Mouse (Mus musculus) megakaryocyte, embryonic 14.5 days (primary cell): ENCODE data around the gene Itga9. TPM values are rescaled to one million over a fixed set of nuclear protein-coding genes. Genes with fewer than 3 reads are reported as not detected.

Source experiments
- H3K27me3 ChIP-seq: replicated peaks from 2 replicates; pipeline ENCODE3; 2012; ENCODE audit warnings: inconsistent platforms
- H3K36me3 ChIP-seq: replicated peaks from 2 replicates; pipeline ENCODE3; 2012; ENCODE audit warnings: low read length, inconsistent platforms, mixed read lengths
- H3K4me1 ChIP-seq: 2 replicates; pipeline ENCODE4 v1.6.1; 2012; ENCODE audit warnings: inconsistent platforms
- H3K4me3 ChIP-seq: replicated peaks from 2 replicates; pipeline ENCODE3; 2012; ENCODE audit warnings: moderate library complexity, mild to moderate bottlenecking, inconsistent platforms
- H3K9me3 ChIP-seq: 2 replicates; pipeline ENCODE4 v1.6.1; 2012; ENCODE audit warnings: inconsistent platforms
- FLI1 ChIP-seq: IDR thresholded peaks from 2 replicates; pipeline ENCODE4 v1.6.1; 2012; ENCODE audit warnings: low read length, inconsistent platforms, mixed read lengths
- GATA1 ChIP-seq: IDR thresholded peaks from 3 replicates; pipeline ENCODE4 v1.6.1; 2012; ENCODE audit warnings: mixed read lengths, low read length, inconsistent platforms, borderline replicate concordance
- polyA plus RNA-seq: library from polyadenylated mRNA; stranded (reverse); fragments of >175 nt; gene quantifications from 2 replicates; pipeline ENCODE4 v1.2.3, GENCODE M21; 2012; ENCODE audit warnings: low replicate concordance; ENCODE audit not compliant: insufficient read depth

Gene Itga9
- polyA plus RNA-seq, 1 experiment = 0.30 TPM

DNA sequence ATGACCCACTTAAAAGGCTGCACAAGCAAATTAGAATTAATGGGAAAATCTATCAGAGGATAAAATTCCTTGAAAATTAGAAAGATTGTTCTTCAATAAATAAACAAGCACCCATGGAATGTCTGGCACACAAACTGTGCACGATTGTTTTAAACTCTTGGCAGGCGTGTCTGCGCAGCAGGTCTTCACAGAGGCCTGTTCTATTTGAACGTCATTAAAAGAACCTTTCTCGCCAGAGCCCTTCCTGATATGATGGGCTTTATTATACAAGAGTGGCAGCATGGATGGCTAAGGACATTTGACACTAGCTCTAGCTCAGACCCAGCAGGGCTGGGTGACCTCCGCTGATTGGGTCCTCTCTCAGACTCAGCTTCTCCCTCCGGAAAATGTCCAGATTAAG lies 192.6 kb downstream of the Itga9 start:
- Histone ChIP-seq H3K27me3 (peaks cover 11% of the 10 kb centered on the region), H3K9me3 (peaks cover 10% of the 10 kb centered on the region), H3K4me1 (no peaks in the 10 kb centered on the region), H3K4me3 (no peak overlapping the region), H3K36me3 (no peaks in the 10 kb centered on the region)
- TF ChIP-seq GATA1 (no peak), FLI1 (no peak)

DNA sequence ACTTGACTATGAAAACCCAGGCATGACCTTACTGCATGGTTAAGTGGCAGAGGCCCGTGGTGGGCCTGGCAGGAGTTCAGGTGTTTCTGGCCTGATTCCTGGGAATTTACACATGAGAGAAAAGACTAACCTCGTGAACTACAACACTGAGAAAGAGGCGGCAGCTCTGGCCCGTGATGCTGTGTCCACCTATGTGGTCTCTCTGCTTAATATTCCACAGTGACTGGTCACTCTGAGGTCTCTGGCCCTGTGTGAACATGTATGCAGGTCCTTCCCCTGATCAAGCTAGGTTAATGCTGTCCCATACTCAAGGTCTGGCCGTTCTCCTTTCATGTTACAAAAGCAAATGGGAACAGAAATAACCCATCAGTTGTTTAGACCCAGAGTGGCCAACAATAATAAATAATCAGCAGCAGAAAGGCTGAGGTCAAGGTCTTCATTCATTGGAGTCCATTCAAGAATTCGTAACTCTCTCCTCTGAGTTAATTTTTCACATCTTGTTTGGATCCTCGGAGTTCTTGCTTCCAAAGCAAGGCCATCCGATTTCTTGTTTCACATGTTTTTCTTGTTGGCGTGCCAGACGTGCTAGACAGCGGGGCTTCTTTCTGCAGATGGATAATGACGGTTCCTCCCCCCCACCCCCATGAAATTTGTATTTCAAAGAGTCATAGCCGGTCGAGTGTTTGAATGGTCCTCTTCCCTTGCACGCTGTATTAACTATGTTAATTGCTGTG lies 194.9 kb downstream of the Itga9 start:
- TF ChIP-seq GATA1 = no peak
- TF ChIP-seq FLI1 = no peak
- Histone ChIP-seq H3K9me3 (peaks cover 10% of the 10 kb centered on the region), H3K4me1 (no peaks in the 10 kb centered on the region), H3K27me3 (peaks cover 8% of the 10 kb centered on the region), H3K36me3 (no peaks in the 10 kb centered on the region), H3K4me3 (no peak overlapping the region)

DNA sequence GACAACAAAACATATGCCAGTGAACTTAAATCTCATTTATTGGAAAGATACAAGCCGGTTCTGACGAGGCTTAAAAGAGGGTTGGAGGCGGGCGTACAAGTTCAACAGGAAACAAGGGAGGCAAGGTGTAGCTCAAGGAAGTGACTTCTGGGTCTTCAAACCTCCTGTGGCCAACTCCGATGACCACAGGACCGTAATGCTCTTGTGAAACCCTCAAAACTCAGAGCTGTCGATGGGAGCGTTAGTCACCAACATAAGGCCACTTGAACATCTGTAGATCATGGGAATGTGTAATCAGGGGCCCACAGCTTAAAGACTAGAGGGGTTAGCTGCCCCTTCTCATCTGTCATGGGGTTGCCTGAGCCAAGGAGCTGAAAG lies 195.4 kb downstream of the Itga9 start:
- H3K4me1 ChIP-seq = no peaks in the 10 kb centered on the region
- H3K27me3 ChIP-seq = peaks cover 9% of the 10 kb centered on the region
- H3K36me3 ChIP-seq = no peaks in the 10 kb centered on the region
- TF ChIP-seq GATA1 (no peak), FLI1 (no peak)
- H3K4me3 ChIP-seq = no peak overlapping the region
- peaks cover 10% of the 10 kb centered on the region for H3K9me3 ChIP-seq

DNA sequence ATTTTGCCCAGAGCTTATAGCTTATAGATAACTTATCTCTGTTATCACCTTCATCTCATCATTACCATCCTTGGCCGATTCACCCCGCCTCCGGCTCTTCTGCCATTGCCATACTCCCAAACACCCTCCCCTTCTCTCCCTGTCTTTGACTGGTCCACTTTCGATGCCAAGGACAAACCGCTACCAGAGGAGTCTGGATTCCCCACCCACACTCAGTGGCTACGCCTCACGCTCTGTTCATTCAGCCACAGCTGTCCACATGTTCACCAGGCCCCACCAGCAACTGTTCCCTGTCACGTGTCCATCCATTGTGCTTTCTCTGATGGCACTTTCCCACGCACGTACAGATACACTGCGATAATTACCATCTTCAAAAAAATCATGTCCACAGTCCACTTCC lies 195.9 kb downstream of the Itga9 start:
- TF ChIP-seq FLI1 (no peak), GATA1 (no peak)
- H3K4me3 ChIP-seq = no peak overlapping the region
- no peaks in the 10 kb centered on the region for H3K36me3 ChIP-seq
- H3K27me3 ChIP-seq = peaks cover 8% of the 10 kb centered on the region
- peaks cover 10% of the 10 kb centered on the region for H3K9me3 ChIP-seq
- no peaks in the 10 kb centered on the region for H3K4me1 ChIP-seq

DNA sequence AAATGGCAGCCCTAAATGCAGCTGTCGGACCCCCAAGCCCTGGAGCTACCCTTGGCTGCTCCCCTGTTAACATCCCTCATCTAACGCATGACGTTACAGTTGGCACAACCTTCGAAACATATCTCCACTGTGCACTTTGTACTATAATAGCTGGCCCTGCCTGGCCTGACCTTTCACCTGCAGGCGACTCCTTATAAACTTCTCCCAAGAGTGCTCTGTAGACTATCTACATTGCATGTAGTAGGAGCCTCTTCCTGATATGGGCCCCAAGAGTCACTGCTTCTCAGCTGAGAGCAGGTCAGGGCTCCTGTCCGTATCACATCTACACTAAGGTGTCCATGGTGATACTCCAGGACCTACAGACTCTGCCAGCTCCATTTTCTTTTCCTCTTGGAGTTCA lies 199.2 kb downstream of the Itga9 start:
- H3K4me3 ChIP-seq = no peak overlapping the region
- no peak for TF ChIP-seq FLI1
- no peak for TF ChIP-seq GATA1
- H3K4me1 ChIP-seq = no peaks in the 10 kb centered on the region
- no peaks in the 10 kb centered on the region for H3K36me3 ChIP-seq
- H3K27me3 ChIP-seq = peaks cover 10% of the 10 kb centered on the region
- peaks cover 6% of the 10 kb centered on the region; the same call in 1 of the 2 replicates for H3K9me3 ChIP-seq

DNA sequence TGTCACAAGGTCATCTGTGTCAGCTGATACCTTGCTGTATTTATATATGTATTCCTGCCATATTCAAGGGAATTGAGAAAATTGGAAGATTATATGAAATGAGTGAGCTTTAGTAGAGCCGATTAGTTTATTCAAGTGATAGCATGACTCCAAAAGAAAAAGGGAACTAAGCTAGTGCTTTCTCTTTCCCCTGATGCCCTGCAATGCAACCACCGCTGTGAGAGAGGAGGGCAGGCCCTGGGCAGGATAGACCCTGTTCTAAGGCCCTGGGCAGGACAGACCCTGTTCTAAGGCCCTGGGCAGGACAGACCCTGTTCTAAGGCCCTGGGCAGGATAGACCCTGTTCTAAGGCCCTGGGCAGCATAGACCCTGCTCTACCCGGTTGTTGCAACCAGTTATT lies 201.2 kb downstream of the Itga9 start:
- Histone ChIP-seq H3K9me3 (no peaks in the 10 kb centered on the region), H3K4me3 (no peak overlapping the region), H3K27me3 (peaks cover 5% of the 10 kb centered on the region), H3K4me1 (no peaks in the 10 kb centered on the region), H3K36me3 (no peaks in the 10 kb centered on the region)
- TF ChIP-seq FLI1 (no peak), GATA1 (no peak)

DNA sequence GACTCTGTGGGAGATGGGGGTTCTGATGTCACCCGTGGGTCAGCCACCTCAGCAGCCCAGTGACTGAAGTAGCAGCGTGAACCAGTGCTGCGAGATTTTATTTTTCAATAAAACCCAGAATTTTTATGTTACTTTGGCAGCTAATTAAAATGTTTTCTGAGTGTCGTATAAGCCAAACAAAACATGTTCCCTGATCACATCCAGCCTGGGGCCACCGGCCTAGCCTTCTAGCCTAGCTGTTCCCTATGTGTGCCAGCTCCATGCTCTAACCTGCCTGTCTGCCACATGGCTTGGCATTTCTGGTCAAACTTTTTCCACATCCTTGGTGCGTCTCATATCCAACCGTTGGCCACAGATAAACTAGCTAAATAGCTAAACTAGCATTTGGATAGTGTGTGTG lies 205.7 kb downstream of the Itga9 start:
- Histone ChIP-seq H3K36me3 (no peaks in the 10 kb centered on the region), H3K4me1 (no peaks in the 10 kb centered on the region), H3K27me3 (peaks cover 2% of the 10 kb centered on the region), H3K9me3 (peaks cover 5% of the 10 kb centered on the region), H3K4me3 (no peak overlapping the region)
- TF ChIP-seq GATA1 = no peak

DNA sequence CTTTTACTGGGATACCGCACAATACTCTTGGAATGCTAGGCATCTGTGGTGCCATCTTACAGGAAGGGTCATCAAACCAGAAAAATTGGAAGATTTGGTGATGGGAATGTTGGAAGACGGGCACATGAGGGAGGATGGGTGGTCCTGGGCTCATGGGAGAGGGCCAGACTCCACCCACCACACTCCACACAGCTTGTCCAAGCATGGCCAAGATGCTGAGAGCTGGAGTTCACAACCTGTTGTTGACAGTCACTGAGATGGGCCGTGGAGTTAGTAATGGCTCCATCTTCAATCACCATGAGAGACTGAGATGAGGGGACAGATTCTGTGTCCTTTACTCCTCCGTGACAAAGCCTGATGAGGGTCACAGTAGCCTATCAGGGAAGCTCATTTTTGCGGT lies 207.0 kb downstream of the Itga9 start:
- Histone ChIP-seq H3K4me1 (no peaks in the 10 kb centered on the region), H3K36me3 (no peaks in the 10 kb centered on the region), H3K9me3 (peaks cover 5% of the 10 kb centered on the region), H3K4me3 (no peak overlapping the region), H3K27me3 (peaks cover 2% of the 10 kb centered on the region)
- TF ChIP-seq FLI1 (no peak), GATA1 (no peak)

DNA sequence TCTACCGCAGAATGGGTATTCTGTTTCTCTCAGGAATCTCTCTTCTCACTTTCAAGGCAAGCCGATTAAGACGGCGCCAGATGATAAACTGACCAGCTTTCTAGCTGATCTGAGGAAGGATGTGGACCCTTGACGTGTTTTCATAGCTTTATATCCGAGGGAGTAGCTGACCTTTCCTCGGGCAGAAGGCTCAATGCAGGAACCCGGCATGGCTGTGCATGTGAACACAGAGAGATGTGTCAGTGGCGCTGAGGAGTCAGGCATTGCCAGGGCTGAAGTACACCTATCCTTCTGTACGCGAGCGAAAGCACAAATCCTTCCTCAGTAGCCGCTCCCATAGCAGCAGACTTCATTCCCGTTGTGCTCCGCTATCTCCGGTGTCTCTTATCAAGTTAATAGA lies 207.6 kb downstream of the Itga9 start:
- Histone ChIP-seq H3K36me3 (no peaks in the 10 kb centered on the region), H3K27me3 (peaks cover 2% of the 10 kb centered on the region), H3K9me3 (peaks cover 5% of the 10 kb centered on the region), H3K4me1 (no peaks in the 10 kb centered on the region), H3K4me3 (no peak overlapping the region)
- TF ChIP-seq GATA1 (no peak), FLI1 (no peak)

DNA sequence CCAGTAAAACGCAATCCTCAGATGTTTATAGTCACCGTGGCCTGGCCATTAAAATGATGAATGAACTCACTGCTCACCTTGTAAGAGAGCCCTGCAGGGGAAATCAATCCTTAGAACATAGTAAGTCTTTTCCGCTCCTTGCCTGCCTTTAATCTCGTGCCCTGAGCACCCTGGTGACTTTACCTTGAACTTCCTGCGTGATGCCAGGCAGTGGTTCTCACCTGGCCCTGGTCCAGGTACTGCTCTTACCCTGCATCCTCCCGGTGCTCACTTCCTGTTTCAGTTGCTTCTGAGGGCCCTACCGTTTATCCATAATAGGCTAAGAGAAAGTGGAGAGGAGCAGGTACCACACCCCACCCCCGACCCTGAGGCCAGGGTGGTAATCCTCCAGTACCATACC lies 208.0 kb downstream of the Itga9 start:
- Histone ChIP-seq H3K4me3 (no peak overlapping the region), H3K27me3 (peaks cover 2% of the 10 kb centered on the region), H3K4me1 (no peaks in the 10 kb centered on the region), H3K9me3 (peaks cover 5% of the 10 kb centered on the region), H3K36me3 (no peaks in the 10 kb centered on the region)
- TF ChIP-seq GATA1 (no peak), FLI1 (no peak)
